Mouse (Mus musculus) ES-E14 (cell line): ENCODE results near the gene Olfr1062. TPM values are rescaled to one million over a fixed set of nuclear protein-coding genes. Genes with fewer than 3 reads are reported as not detected.
"Not testable (repeated sequence)": the region's sequence is repeated elsewhere in the genome, so short reads cannot be mapped to it uniquely, and the experiment has no call there.

Experiments used
- DNase-seq: peaks from one replicate; pipeline ENCODE4 v3.0.0-alpha.2; 2013; ENCODE audit warnings: low read depth, low spot score
- H3K27ac ChIP-seq: 2 replicates; pipeline ENCODE4 v1.5.1; 2012; ENCODE audit warnings: low read depth, mild to moderate bottlenecking, low read length, moderate library complexity, mixed read lengths; ENCODE audit not compliant: poor library complexity, insufficient read depth, severe bottlenecking
- H3K36me3 ChIP-seq: 2 replicates; pipeline ENCODE4 v1.6.1; 2012; ENCODE audit warnings: mild to moderate bottlenecking, low read length, moderate library complexity, mixed read lengths; ENCODE audit not compliant: control insufficient read depth, poor library complexity, insufficient read depth, severe bottlenecking
- H3K4me1 ChIP-seq, 2 experiments: fragments of 150-350 bp in 1 of 2; sonication (generic) in 1 of 2; 2 replicates each; pipeline ENCODE4 v1.6.1; 2012; ENCODE audit warnings: low read length in 2 of 2, mild to moderate bottlenecking in 1 of 2, mixed read lengths in 1 of 2; ENCODE audit not compliant: control insufficient read depth in 2 of 2, insufficient read depth in 2 of 2, poor library complexity in 1 of 2
- H3K4me3 ChIP-seq, 2 experiments: fragments of 150-350 bp in 1 of 2; sonication (generic) in 1 of 2; 2 replicates each; pipeline ENCODE4 v1.5.1; 2012; ENCODE audit warnings: low read length in 2 of 2, low read depth in 1 of 2, mild to moderate bottlenecking in 1 of 2, mixed read lengths in 1 of 2; ENCODE audit not compliant: insufficient read depth in 1 of 2, poor library complexity in 1 of 2, severe bottlenecking in 1 of 2
- H3K9ac ChIP-seq: 2 replicates; pipeline ENCODE4 v1.6.1; 2012; ENCODE audit warnings: low read depth, mild to moderate bottlenecking, low read length, mixed read lengths; ENCODE audit not compliant: poor library complexity, insufficient read depth, severe bottlenecking
- H3K9me3 ChIP-seq: fragments of 150-350 bp; sonication (generic); 2 replicates; pipeline ENCODE4 v1.6.1; 2012; ENCODE audit warnings: low read depth, mild to moderate bottlenecking, low read length; ENCODE audit not compliant: control insufficient read depth, insufficient read depth
- CHD2 ChIP-seq: IDR thresholded peaks from 2 replicates; pipeline ENCODE4 v1.6.1; 2014; ENCODE audit warnings: mild to moderate bottlenecking, low read depth, low read length, inconsistent platforms
- HCFC1 ChIP-seq: IDR thresholded peaks from 2 replicates; pipeline ENCODE4 v1.6.1; 2012; ENCODE audit warnings: low read length, inconsistent platforms, borderline replicate concordance; ENCODE audit not compliant: insufficient read depth
- MAFK ChIP-seq: IDR thresholded peaks from 2 replicates; pipeline ENCODE4 v1.6.1; 2014; ENCODE audit warnings: mild to moderate bottlenecking, low read depth, low read length, inconsistent platforms; ENCODE audit not compliant: insufficient read depth
- ZC3H11A ChIP-seq: IDR thresholded peaks from 2 replicates; pipeline ENCODE4 v1.6.1; 2012; ENCODE audit warnings: low read depth, mild to moderate bottlenecking, inconsistent platforms, low read length, borderline replicate concordance
- ZNF384 ChIP-seq: IDR thresholded peaks from 2 replicates; pipeline ENCODE4 v1.6.1; 2012; ENCODE audit warnings: low read depth, low read length, inconsistent platforms
- in situ Hi-C, 2 experiments: fragments of 600-800 bp; cut with MboI; formaldehyde crosslinking; loops; one replicate each; pipeline ENCODE4 v1.15.1; 2025; ENCODE audit warnings: low sequenced_read_pairs in 2 of 2, inconsistent platforms in 1 of 2; ENCODE audit not compliant: unreplicated experiment in 2 of 2
- total RNA-seq: library from RNA; depleted of rRNA; stranded (reverse); fragments of 300-350 nt; gene quantifications from 2 replicates; pipeline ENCODE4 v1.2.3, GENCODE M21; 2012; rRNA removed

Olfr1062 gene
- total RNA-seq, result not detected in 2 replicates

GRCm38 (mm10) chr2:86426649-86427048 lies at the start of gene Olfr1062:
Gene Olfr1062, minus strand, starts transcription at chr2:86426749.
- H3K9ac ChIP-seq, H3K4me1 ChIP-seq, H3K27ac ChIP-seq, DNase-seq, H3K9me3 ChIP-seq, H3K4me3 ChIP-seq, in situ Hi-C loops, H3K36me3 ChIP-seq: not testable (repeated sequence)

GRCm38 (mm10) chr2:86464442-86465109 lies 38.0 kb upstream of the Olfr1062 start:
- in situ Hi-C loops, result loop anchor here in 1 of 2 experiments (10.0 kb wide), 1 partner anchor 740 kb away; no protein-coding TSS in a partner anchor
- H3K4me1 ChIP-seq, result no peaks in the 10 kb centered on the region
- H3K36me3 ChIP-seq, result no peaks in the 10 kb centered on the region
- no peak overlapping the region for H3K4me3 ChIP-seq
- no peak overlapping the region for H3K27ac ChIP-seq
- H3K9me3 ChIP-seq, result no peaks in the 10 kb centered on the region
- TF ChIP-seq ZNF384, result no peak
- TF ChIP-seq CHD2, result no peak
- TF ChIP-seq ZC3H11A, result peak; percentile 91
- no peak for TF ChIP-seq MAFK
- DNase-seq, result no peak
- H3K9ac ChIP-seq, result no peak overlapping the region

GRCm38 (mm10) chr2:86460434-86460833 lies 33.9 kb upstream of the Olfr1062 start:
- TF ChIP-seq CHD2 (no peak), MAFK (no peak), ZC3H11A (no peak), ZNF384 (no peak), HCFC1 (no peak)
- no peak for DNase-seq
- no peak overlapping the region for H3K4me3 ChIP-seq
- H3K36me3 ChIP-seq, result no peaks in the 10 kb centered on the region
- no peaks in the 10 kb centered on the region for H3K9me3 ChIP-seq
- H3K4me1 ChIP-seq, result no peaks in the 10 kb centered on the region
- in situ Hi-C loops, result loop anchor here in 1 of 2 experiments (10.0 kb wide), 1 partner anchor 736 kb away; no protein-coding TSS in a partner anchor
- H3K9ac ChIP-seq, result no peak overlapping the region
- no peak overlapping the region for H3K27ac ChIP-seq

GRCm38 (mm10) chr2:86456169-86456568 lies 29.6 kb upstream of the Olfr1062 start, which contains the start of gene Olfr1066:
Gene Olfr1066, minus strand, starts transcription at chr2:86456269.
- in situ Hi-C loops, result no loop called here
- Histone ChIP-seq H3K36me3 (no peaks in the 10 kb centered on the region), H3K27ac (no peak within 1 kb of the TSS), H3K4me3 (no peak within 1 kb of the TSS), H3K9ac (no peak within 1 kb of the TSS), H3K4me1 (no peaks in the 10 kb centered on the region), H3K9me3 (no peaks in the 10 kb centered on the region)
- TF ChIP-seq CHD2 (no peak), ZNF384 (no peak), MAFK (no peak), HCFC1 (no peak), ZC3H11A (no peak)
- DNase-seq, result no peak

GRCm38 (mm10) chr2:86450491-86450890 lies 23.9 kb upstream of the Olfr1062 start, which contains the start of gene Olfr1065:
Gene Olfr1065, minus strand, starts transcription at chr2:86450591.
- H3K9ac ChIP-seq, H3K4me3 ChIP-seq, H3K4me1 ChIP-seq, H3K36me3 ChIP-seq, DNase-seq, in situ Hi-C loops, H3K27ac ChIP-seq, H3K9me3 ChIP-seq: not testable (repeated sequence)

- H3K36me3 ChIP-seq, in situ Hi-C loops, H3K4me3 ChIP-seq, H3K9ac ChIP-seq, H3K4me1 ChIP-seq, H3K9me3 ChIP-seq, H3K27ac ChIP-seq: not testable (repeated sequence)
- DNase-seq, result peak; percentile 50
Observed at GRCm38 (mm10) chr2:86442101-86442500, 15.6 kb upstream of the Olfr1062 start.

- H3K9ac ChIP-seq, in situ Hi-C loops, H3K9me3 ChIP-seq, H3K4me3 ChIP-seq, H3K27ac ChIP-seq, H3K4me1 ChIP-seq, DNase-seq, H3K36me3 ChIP-seq: not testable (repeated sequence)
Observed at GRCm38 (mm10) chr2:86428511-86428910, 2.0 kb upstream of the Olfr1062 start.
